Mouse (Mus musculus): ENCODE results near the gene Bhlha15. TPM values are rescaled to one million over a fixed set of nuclear protein-coding genes. Genes with fewer than 3 reads are reported as not detected.

The Bhlha15 gene
- polyA plus RNA-seq, 1 experiment from 2014 or later: 0.06 TPM

- Histone ChIP-seq H3K4me3 (no peak overlapping the region), H3K27ac (no peak overlapping the region), H3K36me3 (replicated peaks) (peaks cover 34% of the 10 kb centered on the region), H3K27me3 (replicated peaks) (no peaks in the 10 kb centered on the region), H3K4me1 (no peaks in the 10 kb centered on the region), H3K4me2 (no peak overlapping the region), H3K9ac (no peak overlapping the region), H3K9me3 (no peaks in the 10 kb centered on the region)
- no peak for ATAC-seq (replicated peaks)
- WGBS: 92% methylated on average over 8 of the region's 8 CpGs
Measured at GRCm38 (mm10) chr5:144169275-144169975, 20.7 kb upstream of the Bhlha15 start.

- H3K4me3 ChIP-seq: no peak overlapping the region
- ATAC-seq (replicated peaks): no peak
- H3K4me2 ChIP-seq: no peak overlapping the region
- H3K9me3 ChIP-seq: no peaks in the 10 kb centered on the region
- H3K27me3 ChIP-seq (replicated peaks): no peaks in the 10 kb centered on the region
- H3K36me3 ChIP-seq (replicated peaks): peaks cover 48% of the 10 kb centered on the region
- H3K9ac ChIP-seq: no peak overlapping the region
- 93% methylated on average over 18 of the region's 18 CpGs for WGBS
- H3K27ac ChIP-seq: no peak overlapping the region
- no peaks in the 10 kb centered on the region for H3K4me1 ChIP-seq
Measured at GRCm38 (mm10) chr5:144173648-144174047, 16.4 kb upstream of the Bhlha15 start.

GRCm38 (mm10) chr5:144178216-144178615 lies 11.9 kb upstream of the Bhlha15 start:
- WGBS: 62% methylated on average over 6 of the region's 6 CpGs
- Histone ChIP-seq H3K4me2 (no peak overlapping the region), H3K9ac (no peak overlapping the region), H3K27ac (no peak overlapping the region), H3K9me3 (no peaks in the 10 kb centered on the region), H3K4me3 (no peak overlapping the region), H3K4me1 (no peaks in the 10 kb centered on the region), H3K36me3 (replicated peaks) (peaks cover 35% of the 10 kb centered on the region), H3K27me3 (replicated peaks) (no peaks in the 10 kb centered on the region)
- no peak for ATAC-seq (replicated peaks)

- Histone ChIP-seq H3K9me3 (no peaks in the 10 kb centered on the region), H3K4me1 (no peaks in the 10 kb centered on the region), H3K4me2 (no peak overlapping the region), H3K27ac (no peak overlapping the region), H3K4me3 (no peak overlapping the region), H3K9ac (no peak overlapping the region), H3K36me3 (replicated peaks) (peaks cover 19% of the 10 kb centered on the region), H3K27me3 (replicated peaks) (no peaks in the 10 kb centered on the region)
- ATAC-seq (replicated peaks): no peak
- WGBS: 94% methylated on average over 7 of the region's 7 CpGs
Measured at GRCm38 (mm10) chr5:144181249-144181648, 8.8 kb upstream of the Bhlha15 start.

GRCm38 (mm10) chr5:144182542-144183247 lies 7.4 kb upstream of the Bhlha15 start:
- H3K27me3 ChIP-seq (replicated peaks): no peaks in the 10 kb centered on the region
- 85% methylated on average over 20 of the region's 20 CpGs for WGBS
- H3K36me3 ChIP-seq (replicated peaks): peaks cover 15% of the 10 kb centered on the region
- H3K4me2 ChIP-seq: no peak overlapping the region
- no peak for ATAC-seq (replicated peaks)
- no peak overlapping the region for H3K27ac ChIP-seq
- H3K4me1 ChIP-seq: no peaks in the 10 kb centered on the region
- H3K9ac ChIP-seq: no peak overlapping the region
- no peaks in the 10 kb centered on the region for H3K9me3 ChIP-seq
- no peak overlapping the region for H3K4me3 ChIP-seq

- H3K27me3 ChIP-seq (replicated peaks): no peaks in the 10 kb centered on the region
- no peak overlapping the region for H3K27ac ChIP-seq
- no peaks in the 10 kb centered on the region for H3K9me3 ChIP-seq
- no peak overlapping the region for H3K4me3 ChIP-seq
- WGBS: 80% methylated on average over 8 of the region's 8 CpGs
- ATAC-seq (replicated peaks): no peak
- H3K36me3 ChIP-seq (replicated peaks): peaks cover 12% of the 10 kb centered on the region; the same call in 1 of the 2 replicates
- H3K4me1 ChIP-seq: no peaks in the 10 kb centered on the region
- no peak overlapping the region for H3K9ac ChIP-seq
- no peak overlapping the region for H3K4me2 ChIP-seq
Measured at GRCm38 (mm10) chr5:144183248-144183559, 6.9 kb upstream of the Bhlha15 start.

- Histone ChIP-seq H3K36me3 (replicated peaks) (peaks cover 15% of the 10 kb centered on the region; the same call in 1 of the 2 replicates), H3K9ac (no peak overlapping the region), H3K27me3 (replicated peaks) (no peaks in the 10 kb centered on the region), H3K4me3 (no peak overlapping the region), H3K4me2 (no peak overlapping the region), H3K9me3 (no peaks in the 10 kb centered on the region), H3K4me1 (no peaks in the 10 kb centered on the region), H3K27ac (no peak overlapping the region)
- WGBS: 83% methylated on average over 7 of the region's 7 CpGs
- ATAC-seq (replicated peaks): no peak
Measured at GRCm38 (mm10) chr5:144183647-144184335, 6.3 kb upstream of the Bhlha15 start.

GRCm38 (mm10) chr5:144184350-144185045 lies 5.6 kb upstream of the Bhlha15 start:
- Histone ChIP-seq H3K36me3 (replicated peaks) (peaks cover 15% of the 10 kb centered on the region; the same call in 1 of the 2 replicates), H3K4me3 (no peak overlapping the region), H3K27ac (no peak overlapping the region), H3K9ac (no peak overlapping the region), H3K4me2 (no peak overlapping the region), H3K4me1 (no peaks in the 10 kb centered on the region), H3K27me3 (replicated peaks) (no peaks in the 10 kb centered on the region), H3K9me3 (no peaks in the 10 kb centered on the region)
- ATAC-seq (replicated peaks): no peak
- 92% methylated on average over 21 of the region's 21 CpGs for WGBS

- no peak for ATAC-seq (replicated peaks)
- 85% methylated on average over 6 of the region's 6 CpGs for WGBS
Measured at GRCm38 (mm10) chr5:144188422-144188821, 1.7 kb upstream of the Bhlha15 start.

GRCm38 (mm10) chr5:144189327-144189726 lies 759 bp upstream of the Bhlha15 start:
- Histone ChIP-seq H3K36me3 (replicated peaks) (peaks cover 15% of the 10 kb centered on the region; the same call in 1 of the 2 replicates), H3K27ac (no peak overlapping the region), H3K9me3 (no peaks in the 10 kb centered on the region), H3K9ac (no peak overlapping the region), H3K4me2 (no peak overlapping the region), H3K27me3 (replicated peaks) (no peaks in the 10 kb centered on the region), H3K4me3 (no peak overlapping the region), H3K4me1 (peaks cover 6% of the 10 kb centered on the region)
- no peak for ATAC-seq (replicated peaks)
- 77% methylated on average over 7 of the region's 7 CpGs for WGBS

More at GRCm38 (mm10) chr5:144188422-144188821, 1.7 kb upstream of the Bhlha15 start:
- H3K27me3 ChIP-seq (replicated peaks): no peaks in the 10 kb centered on the region
- H3K4me1 ChIP-seq: peaks cover 6% of the 10 kb centered on the region
- no peak overlapping the region for H3K27ac ChIP-seq
- H3K4me2 ChIP-seq: no peak overlapping the region
- no peaks in the 10 kb centered on the region for H3K9me3 ChIP-seq
- peaks cover 15% of the 10 kb centered on the region; the same call in 1 of the 2 replicates for H3K36me3 ChIP-seq (replicated peaks)
- H3K4me3 ChIP-seq: no peak overlapping the region
- no peak overlapping the region for H3K9ac ChIP-seq

- no peak for ATAC-seq (replicated peaks)
- no peak overlapping the region for H3K9ac ChIP-seq
- WGBS: 48% methylated on average over 23 of the region's 23 CpGs
- H3K4me1 ChIP-seq: peaks cover 6% of the 10 kb centered on the region
- H3K27ac ChIP-seq: no peak overlapping the region
- H3K27me3 ChIP-seq (replicated peaks): no peaks in the 10 kb centered on the region
- peaks cover 5% of the 10 kb centered on the region; the same call in 1 of the 2 replicates for H3K36me3 ChIP-seq (replicated peaks)
- no peak overlapping the region for H3K4me2 ChIP-seq
- H3K9me3 ChIP-seq: no peaks in the 10 kb centered on the region
- no peak overlapping the region for H3K4me3 ChIP-seq
Measured at GRCm38 (mm10) chr5:144191026-144191425, 940 bp downstream of the Bhlha15 start.

GRCm38 (mm10) chr5:144192673-144193072 lies 2.6 kb downstream of the Bhlha15 start:
- WGBS: 81% methylated on average over 6 of the region's 6 CpGs
- Histone ChIP-seq H3K27me3 (replicated peaks) (no peaks in the 10 kb centered on the region), H3K9ac (no peak overlapping the region), H3K9me3 (no peaks in the 10 kb centered on the region), H3K4me1 (peaks cover 6% of the 10 kb centered on the region), H3K4me3 (no peak overlapping the region), H3K4me2 (no peak overlapping the region), H3K36me3 (replicated peaks) (0 out of 2 replicates have a peak, but pooled peaks cover 4% of the 10 kb centered on the region), H3K27ac (no peak overlapping the region)
- ATAC-seq (replicated peaks): no peak
